Comparison of ENCODE assay signal across 14 mouse cellular contexts in genomic region chr19:40499940-40500737, GRCm38 (mm10). TPM values are rescaled to one million over a fixed set of nuclear protein-coding genes. Genes with fewer than 3 reads are reported as not detected.
A peak's percentile ranks its signal among the peaks of the same experiment; 100 is the strongest.
DNase-seq lines count a peak whose midpoint lies in the region; ATAC-seq and TF ChIP-seq lines count a peak whose summit lies in the region.
"Had no signal": no experiment of that assay in that cellular context is flagged by ENCODE, and none has a peak within 500 bp of the region (broad histone marks: within the 10 kb centered on the region; RNA-seq: fewer than 3 reads in every experiment).

No protein-coding gene starts in this region.

- H3K9ac ChIP-seq in hindbrain, embryonic 11.5 days (ENCODE audit: low read depth, low read length) = no peak overlapping the region
- H3K9ac ChIP-seq in hindbrain, embryonic 13.5 days = no peak overlapping the region
- 0 out of 2 replicates have a peak overlapping the region, but pooled peaks have one; percentile 2 for H3K9ac ChIP-seq in heart, postnatal 0 days (replicated peaks; ENCODE audit: low read depth, low read length)
- H3K9ac ChIP-seq in liver, embryonic 15.5 days = no peak overlapping the region
- H3K9ac ChIP-seq in hindbrain, embryonic 12.5 days = no peak overlapping the region
- H3K9ac ChIP-seq: embryonic facial prominence, embryonic 15.5 days; forebrain, postnatal 0 days; lung, embryonic 14.5 days; neural tube, embryonic 13.5 days had no signal

- TF ChIP-seq EP300 in heart, postnatal 0 days (IDR thresholded peaks at IDR 0.05; ENCODE audit: low read depth) = no peak

- H3K9me3 ChIP-seq in hindbrain, embryonic 11.5 days (ENCODE audit: control insufficient read depth, low read length) = no peaks in the 10 kb centered on the region
- H3K9me3 ChIP-seq in hindbrain, embryonic 13.5 days = no peaks in the 10 kb centered on the region
- H3K9me3 ChIP-seq in heart, postnatal 0 days (replicated peaks; ENCODE audit: control insufficient read depth, low read length) = no peaks in the 10 kb centered on the region
- H3K9me3 ChIP-seq in liver, embryonic 15.5 days (replicated peaks) = no peaks in the 10 kb centered on the region
- no peaks in the 10 kb centered on the region for H3K9me3 ChIP-seq in hindbrain, embryonic 12.5 days (replicated peaks)
- H3K9me3 ChIP-seq: embryonic facial prominence, embryonic 15.5 days; midbrain, embryonic 10.5 days; neural tube, embryonic 13.5 days had no signal

- H3K4me3 ChIP-seq in hindbrain, embryonic 11.5 days (ENCODE audit: low read depth, low read length) = no peak overlapping the region
- no peak overlapping the region for H3K4me3 ChIP-seq in hindbrain, embryonic 13.5 days
- no peak overlapping the region for H3K4me3 ChIP-seq in brown adipose tissue, adult 24 weeks (ENCODE audit: insufficient read depth, low read depth, low read length)
- H3K4me3 ChIP-seq in heart, postnatal 0 days (ENCODE audit: low read depth, low read length) = no peak overlapping the region
- H3K4me3 ChIP-seq in liver, embryonic 15.5 days (replicated peaks) = no peak overlapping the region
- H3K4me3 ChIP-seq in hindbrain, embryonic 12.5 days = no peak overlapping the region
- H3K4me3 ChIP-seq: embryonic facial prominence, embryonic 15.5 days; midbrain, embryonic 10.5 days; neural tube, embryonic 13.5 days had no signal

- H3K4me1 ChIP-seq in hindbrain, embryonic 11.5 days (replicated peaks; ENCODE audit: control insufficient read depth, insufficient read depth, low read length) = no peaks in the 10 kb centered on the region; the same call in 1 of the 2 replicates
- peaks cover 24% of the 10 kb centered on the region for H3K4me1 ChIP-seq in hindbrain, embryonic 13.5 days (replicated peaks)
- H3K4me1 ChIP-seq in brown adipose tissue, adult 24 weeks (ENCODE audit: control insufficient read depth, insufficient read depth, insufficient read length, low read length) = peaks cover 48% of the 10 kb centered on the region
- H3K4me1 ChIP-seq in heart, postnatal 0 days (ENCODE audit: control insufficient read depth, insufficient read depth) = peaks cover 66% of the 10 kb centered on the region
- H3K4me1 ChIP-seq in liver, embryonic 15.5 days (replicated peaks) = peaks cover 32% of the 10 kb centered on the region
- peaks cover 14% of the 10 kb centered on the region for H3K4me1 ChIP-seq in hindbrain, embryonic 12.5 days
- H3K4me1 ChIP-seq: embryonic facial prominence, embryonic 15.5 days had no signal

- ATAC-seq in hindbrain, embryonic 11.5 days (ENCODE audit: low FRiP score) = no peak
- ATAC-seq in hindbrain, embryonic 13.5 days (ENCODE audit: low FRiP score) = no peak
- ATAC-seq in heart, postnatal 0 days (ENCODE audit: insufficient read depth, low read depth) = no peak
- ATAC-seq in liver, embryonic 15.5 days (ENCODE audit: insufficient read depth) = peak; percentile 56
- no peak for ATAC-seq in hindbrain, embryonic 12.5 days (ENCODE audit: low FRiP score)
- ATAC-seq: forebrain, postnatal 0 days had no signal

- no peaks in the 10 kb centered on the region for H3K27me3 ChIP-seq in hindbrain, embryonic 11.5 days (ENCODE audit: control insufficient read depth, insufficient read depth, low read length)
- no peaks in the 10 kb centered on the region for H3K27me3 ChIP-seq in hindbrain, embryonic 13.5 days
- no peaks in the 10 kb centered on the region for H3K27me3 ChIP-seq in heart, postnatal 0 days (ENCODE audit: control insufficient read depth, insufficient read depth, low read length)
- H3K27me3 ChIP-seq in liver, embryonic 15.5 days = no peaks in the 10 kb centered on the region
- no peaks in the 10 kb centered on the region for H3K27me3 ChIP-seq in hindbrain, embryonic 12.5 days
- H3K27me3 ChIP-seq: CH12.LX; embryonic facial prominence, embryonic 15.5 days; neural tube, embryonic 13.5 days had no signal

- no peaks in the 10 kb centered on the region for H3K36me3 ChIP-seq in hindbrain, embryonic 11.5 days (ENCODE audit: control insufficient read depth, insufficient read depth, low read length)
- peaks cover 5% of the 10 kb centered on the region; the same call in 1 of the 2 replicates for H3K36me3 ChIP-seq in hindbrain, embryonic 13.5 days
- H3K36me3 ChIP-seq in heart, postnatal 0 days (replicated peaks; ENCODE audit: control insufficient read depth, insufficient read depth, low read length) = peaks cover 18% of the 10 kb centered on the region
- peaks cover 4% of the 10 kb centered on the region for H3K36me3 ChIP-seq in liver, embryonic 15.5 days (replicated peaks)
- H3K36me3 ChIP-seq in hindbrain, embryonic 12.5 days = no peaks in the 10 kb centered on the region
- H3K36me3 ChIP-seq: embryonic facial prominence, embryonic 15.5 days; midbrain, embryonic 10.5 days had no signal

- H3K4me2 ChIP-seq in hindbrain, embryonic 11.5 days (replicated peaks; ENCODE audit: low read depth, low read length) = no peak overlapping the region
- no peak overlapping the region for H3K4me2 ChIP-seq in hindbrain, embryonic 13.5 days
- no peak overlapping the region for H3K4me2 ChIP-seq in heart, postnatal 0 days (ENCODE audit: low read depth, low read length)
- no peak overlapping the region for H3K4me2 ChIP-seq in liver, embryonic 15.5 days
- no peak overlapping the region for H3K4me2 ChIP-seq in hindbrain, embryonic 12.5 days (replicated peaks)
- H3K4me2 ChIP-seq: embryonic facial prominence, embryonic 15.5 days; lung, embryonic 14.5 days; neural tube, embryonic 13.5 days had no signal

- 71% methylated on average over 11 of the region's 11 CpGs for WGBS in hindbrain, embryonic 11.5 days
- WGBS in hindbrain, embryonic 13.5 days = 76% methylated on average over 11 of the region's 11 CpGs
- 63% methylated on average over 11 of the region's 11 CpGs for WGBS in heart, postnatal 0 days
- 70% methylated on average over 11 of the region's 11 CpGs for WGBS in liver, embryonic 15.5 days (ENCODE audit: insufficient replicate concordance)
- WGBS in hindbrain, embryonic 12.5 days = 80% methylated on average over 11 of the region's 11 CpGs

- H3K27ac ChIP-seq in hindbrain, embryonic 11.5 days (ENCODE audit: low read depth, low read length) = peak overlapping the region; percentile 17; the same call in 1 of the 2 replicates
- no peak overlapping the region for H3K27ac ChIP-seq in hindbrain, embryonic 13.5 days
- peak overlapping the region; percentile 72 for H3K27ac ChIP-seq in brown adipose tissue, adult 24 weeks (replicated peaks; ENCODE audit: low read depth, low read length)
- H3K27ac ChIP-seq in heart, postnatal 0 days (ENCODE audit: low read depth) = peak overlapping the region; percentile 83
- peak overlapping the region; percentile 48 for H3K27ac ChIP-seq in liver, embryonic 15.5 days (replicated peaks)
- H3K27ac ChIP-seq in hindbrain, embryonic 12.5 days = no peak overlapping the region
- H3K27ac ChIP-seq: embryonic facial prominence, embryonic 15.5 days; midbrain, embryonic 10.5 days; neural tube, embryonic 13.5 days had no signal

- no peak for TF ChIP-seq CTCF in heart, postnatal 0 days (IDR thresholded peaks at IDR 0.05; ENCODE audit: low read depth)

- no peak for DNase-seq in hindbrain, embryonic 11.5 days (ENCODE audit: low spot score)
- no peak for DNase-seq in heart, postnatal 0 days (ENCODE audit: low spot score)
- DNase-seq in thymus, postnatal 10 days (ENCODE audit: low spot score in 2 of 2) = no peak
- DNase-seq: adrenal gland, postnatal 10 days; forebrain, postnatal 0 days; lung, embryonic 14.5 days had no signal

RNA-seq across cellular contexts. Expression of gene Sorbs1, which starts 13.4 kb away (rescaled TPM):
- polyA plus RNA-seq in hindbrain, embryonic 11.5 days (2014; fragmentation: Nextera tagmentation; extraction: Ambion mirVana) = 82.7 and 97.2 TPM in 2 replicates
- polyA plus RNA-seq in hindbrain, embryonic 13.5 days (2015; fragmentation: Nextera tagmentation; extraction: Ambion mirVana) = 96.3 and 100 TPM in 2 replicates
- polyA plus RNA-seq in brown adipose tissue, adult 24 weeks (2012; ENCODE audit: insufficient read depth, insufficient read length, missing spikeins) = 254 and 431 TPM in 2 replicates
- total RNA-seq in heart, postnatal 0 days (2014; rRNA removed; ENCODE audit: low replicate concordance) = 77.7 and 140 TPM in 2 replicates
- 153 and 159 TPM in 2 replicates for polyA plus RNA-seq in heart, postnatal 0 days (2015; fragmentation: Nextera tagmentation; extraction: Ambion mirVana)
- 34.9 and 36.7 TPM in 2 replicates for polyA plus RNA-seq in liver, embryonic 15.5 days (2015; fragmentation: Nextera tagmentation; extraction: Ambion mirVana)
- polyA plus RNA-seq in hindbrain, embryonic 12.5 days (2016; fragmentation: Nextera tagmentation; extraction: Ambion mirVana) = 101 and 106 TPM in 2 replicates

Comparison
In these comparisons a context has a peak if more than half of its experiments do, and no peak if none do; other contexts are left out.
1. H3K27ac ChIP-seq: peak in hindbrain, embryonic 11.5 days (single experiment), brown adipose tissue, adult 24 weeks (single experiment), heart, postnatal 0 days (single experiment) and liver, embryonic 15.5 days (single experiment); none in hindbrain, embryonic 13.5 days (single experiment) and hindbrain, embryonic 12.5 days (single experiment).